Mouse (Mus musculus) liver, postnatal 0 days (tissue): ENCODE measurements around the gene Sult1a1.

Source experiments
- CTCF ChIP-seq: sonication (generic); IDR thresholded peaks from 2 replicates; pipeline ENCODE4 v1.5.1; 2016; ENCODE audit warnings: antibody characterized with exemption, low read depth
- EP300 ChIP-seq: IDR thresholded peaks from 2 replicates; pipeline ENCODE4 v1.6.1; 2016; ENCODE audit warnings: antibody characterized with exemption, low read depth, mild to moderate bottlenecking

DNA sequence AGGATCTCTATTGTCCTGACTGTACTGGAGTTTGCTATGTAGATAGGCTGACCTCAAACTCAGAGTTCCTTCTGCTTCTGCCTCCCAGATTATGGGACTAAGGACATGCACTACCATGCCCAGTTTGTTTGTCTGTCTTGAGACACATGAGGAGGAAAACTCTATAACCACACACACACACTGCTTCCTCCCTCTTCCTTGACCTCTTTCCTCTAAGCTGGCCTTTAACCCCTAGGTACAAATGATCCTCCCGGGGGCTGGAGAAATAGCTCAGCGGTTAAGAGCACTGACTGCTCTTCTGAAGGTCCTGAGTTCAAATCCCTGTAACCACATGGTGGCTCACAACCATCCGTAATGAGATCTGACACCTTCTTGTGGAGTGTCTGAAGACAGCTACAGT, 31.9 kb downstream of the Sult1a1 start:
- TF ChIP-seq CTCF: no peak
- TF ChIP-seq EP300: no peak
